In genomic region chr2:11563256-11563655, GRCm38 (mm10) we compare ENCODE assay signal across 21 mouse cellular contexts.
"Had no signal": no experiment of that assay in that cellular context is flagged by ENCODE, and none has a peak within 500 bp of the region (broad histone marks: within the 10 kb centered on the region; RNA-seq: fewer than 3 reads in every experiment).

No protein-coding gene starts in this region.

- H3K9me3 ChIP-seq: limb, embryonic 12.5 days; limb, embryonic 15.5 days; midbrain, embryonic 12.5 days; midbrain, embryonic 15.5 days; neural tube, embryonic 12.5 days; neural tube, embryonic 15.5 days; stomach, embryonic 15.5 days had no signal

- H3K4me3 ChIP-seq: limb, embryonic 12.5 days; limb, embryonic 15.5 days; midbrain, embryonic 12.5 days; midbrain, embryonic 15.5 days; neural tube, embryonic 12.5 days; neural tube, embryonic 15.5 days; stomach, embryonic 15.5 days had no signal

- DNase-seq: kidney, postnatal 10 days; kidney, postnatal 36 days; left cerebral cortex, postnatal 4 days; liver, postnatal 0 days; lung, embryonic 14.5 days; right cerebral cortex, adult 18-20 months; right cerebral cortex, postnatal 14 days; spleen, adult 18-20 months; thymus, adult 18-20 months; thymus, postnatal 36 days had no signal

- H3K4me1 ChIP-seq: limb, embryonic 12.5 days; limb, embryonic 15.5 days; midbrain, embryonic 12.5 days; midbrain, embryonic 15.5 days; neural tube, embryonic 12.5 days; neural tube, embryonic 15.5 days; stomach, embryonic 15.5 days had no signal

- H3K27me3 ChIP-seq: limb, embryonic 12.5 days; limb, embryonic 15.5 days; midbrain, embryonic 12.5 days; midbrain, embryonic 15.5 days; neural tube, embryonic 12.5 days; neural tube, embryonic 15.5 days; stomach, embryonic 15.5 days had no signal

- H3K4me2 ChIP-seq: limb, embryonic 12.5 days; limb, embryonic 15.5 days; liver, embryonic 11.5 days; lung, embryonic 14.5 days; midbrain, embryonic 12.5 days; midbrain, embryonic 15.5 days; neural tube, embryonic 12.5 days; neural tube, embryonic 15.5 days; stomach, embryonic 15.5 days had no signal

- H3K27ac ChIP-seq: limb, embryonic 12.5 days; limb, embryonic 15.5 days; liver, embryonic 14.5 days; macrophage; midbrain, embryonic 12.5 days; midbrain, embryonic 15.5 days; neural tube, embryonic 12.5 days; neural tube, embryonic 15.5 days; stomach, embryonic 15.5 days had no signal

- H3K36me3 ChIP-seq: limb, embryonic 12.5 days; limb, embryonic 15.5 days; midbrain, embryonic 12.5 days; midbrain, embryonic 15.5 days; neural tube, embryonic 12.5 days; neural tube, embryonic 15.5 days; stomach, embryonic 15.5 days had no signal

- H3K9ac ChIP-seq: limb, embryonic 12.5 days; limb, embryonic 15.5 days; liver, embryonic 14.5 days; liver, postnatal 0 days; lung, embryonic 14.5 days; midbrain, embryonic 12.5 days; midbrain, embryonic 15.5 days; neural tube, embryonic 12.5 days; neural tube, embryonic 15.5 days; stomach, embryonic 15.5 days had no signal

- ATAC-seq: liver, postnatal 0 days; lung, postnatal 0 days; midbrain, embryonic 15.5 days had no signal
